In genomic region chr8:126177855-126178254, GRCm38 (mm10) we compare ENCODE assay signal across 12 mouse cellular contexts.
"Had no signal": no experiment of that assay in that cellular context is flagged by ENCODE, and none has a peak within 500 bp of the region (broad histone marks: within the 10 kb centered on the region; RNA-seq: fewer than 3 reads in every experiment).

No protein-coding gene starts in this region.

- H3K36me3 ChIP-seq: intestine, embryonic 15.5 days; limb, embryonic 15.5 days; liver, embryonic 15.5 days; midbrain, embryonic 10.5 days; neural tube, embryonic 15.5 days had no signal

- H3K9me3 ChIP-seq: intestine, embryonic 15.5 days; limb, embryonic 15.5 days; liver, embryonic 15.5 days; midbrain, embryonic 10.5 days; neural tube, embryonic 15.5 days had no signal

- H3K27me3 ChIP-seq: intestine, embryonic 15.5 days; limb, embryonic 15.5 days; liver, embryonic 15.5 days; neural tube, embryonic 15.5 days had no signal

- H3K4me3 ChIP-seq: intestine, embryonic 15.5 days; left cerebral cortex, adult 2 months; limb, embryonic 15.5 days; liver, embryonic 15.5 days; midbrain, embryonic 10.5 days; myocyte; neural tube, embryonic 15.5 days had no signal

- H3K4me2 ChIP-seq: intestine, embryonic 15.5 days; limb, embryonic 15.5 days; liver, embryonic 15.5 days; neural tube, embryonic 15.5 days had no signal

- ATAC-seq: intestine, embryonic 15.5 days had no signal

- H3K4me1 ChIP-seq: intestine, embryonic 15.5 days; limb, embryonic 15.5 days; liver, embryonic 15.5 days; midbrain, embryonic 10.5 days had no signal

- DNase-seq: kidney, adult 18-20 months; midbrain, embryonic 14.5 days; right cerebral cortex, adult 18-20 months; right cerebral cortex, postnatal 25 days; thymus, postnatal 4 days had no signal

- H3K9ac ChIP-seq: intestine, embryonic 15.5 days; limb, embryonic 15.5 days; liver, embryonic 15.5 days; neural tube, embryonic 15.5 days had no signal

- H3K27ac ChIP-seq: intestine, embryonic 15.5 days; left cerebral cortex, adult 2 months; limb, embryonic 15.5 days; liver, embryonic 15.5 days; midbrain, embryonic 10.5 days; neural tube, embryonic 15.5 days had no signal
